Mouse (Mus musculus): ENCODE measurements around the gene Micall1. TPM values are rescaled to one million over a fixed set of nuclear protein-coding genes. Genes with fewer than 3 reads are reported as not detected.

Micall1 gene
- polyA plus RNA-seq, 1 experiment = 23.8 TPM

DNA sequence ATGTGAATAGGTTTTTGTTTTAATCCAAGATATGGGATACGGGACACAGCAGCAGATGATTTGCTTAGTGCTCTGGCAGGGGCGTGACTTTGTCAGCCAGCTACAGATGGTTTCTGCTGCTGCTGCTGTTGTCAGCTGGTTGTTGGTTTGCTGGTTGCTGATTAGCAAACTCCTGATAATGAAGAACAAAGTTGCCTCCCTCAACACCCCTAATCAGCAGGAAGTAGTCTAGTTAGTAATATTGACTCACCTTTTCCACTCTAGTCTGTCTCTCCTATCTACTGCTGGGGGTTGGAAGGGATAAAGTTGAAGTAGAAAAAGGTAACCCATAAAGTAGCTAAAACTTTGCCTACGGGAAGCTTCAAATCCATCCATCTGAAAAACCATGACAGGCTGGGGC, 41.1 kb upstream of the Micall1 start:
- TF ChIP-seq CTCF (IDR thresholded peaks at IDR 0.05; ENCODE audit: extremely low read depth, insufficient read length, insufficient replicate concordance, low read depth, low read length) (no peak), POLR2A (IDR thresholded peaks at IDR 0.05; ENCODE audit: low read depth, low read length) (no peak)
- peaks cover 22% of the 10 kb centered on the region; the same call in 1 of the 2 replicates for H3K4me1 ChIP-seq (ENCODE audit: control insufficient read depth, insufficient read depth, insufficient read length, low read length)
- H3K27ac ChIP-seq (ENCODE audit: insufficient read depth, low read depth, low read length) = peak overlapping the region; percentile 98
- H3K27me3 ChIP-seq (ENCODE audit: control insufficient read depth, insufficient read depth, low read length) = no peaks in the 10 kb centered on the region
- H3K36me3 ChIP-seq (ENCODE audit: control insufficient read depth, insufficient read depth, low read length) = no peaks in the 10 kb centered on the region
- no peak overlapping the region for H3K4me3 ChIP-seq (ENCODE audit: low read depth, low read length)
- 26% methylated on average over 3 of the region's 3 CpGs for WGBS

DNA sequence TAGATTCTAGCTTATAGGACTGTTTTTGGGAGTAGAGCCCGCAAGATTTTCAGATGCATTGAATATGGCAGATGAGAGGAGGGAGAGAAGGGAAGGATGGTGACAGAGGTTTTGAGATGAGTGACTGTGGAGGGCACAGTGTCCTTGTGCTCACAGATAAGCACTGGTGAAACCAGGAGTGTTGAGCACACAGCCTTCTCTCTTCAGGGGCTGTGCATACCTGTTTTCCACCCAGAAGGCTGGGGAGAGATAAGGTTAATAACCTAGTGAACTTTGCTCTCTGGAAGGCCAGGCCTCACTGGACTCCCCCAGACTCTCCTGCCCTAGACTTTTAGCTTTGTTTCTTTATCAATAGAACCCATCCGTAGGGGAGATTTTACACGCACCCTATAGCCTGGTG, 40.3 kb upstream of the Micall1 start:
- peak overlapping the region; percentile 98 for H3K27ac ChIP-seq (ENCODE audit: insufficient read depth, low read depth, low read length)
- WGBS = 42% methylated on average over 3 of the region's 3 CpGs
- H3K36me3 ChIP-seq (ENCODE audit: control insufficient read depth, insufficient read depth, low read length) = no peaks in the 10 kb centered on the region

DNA sequence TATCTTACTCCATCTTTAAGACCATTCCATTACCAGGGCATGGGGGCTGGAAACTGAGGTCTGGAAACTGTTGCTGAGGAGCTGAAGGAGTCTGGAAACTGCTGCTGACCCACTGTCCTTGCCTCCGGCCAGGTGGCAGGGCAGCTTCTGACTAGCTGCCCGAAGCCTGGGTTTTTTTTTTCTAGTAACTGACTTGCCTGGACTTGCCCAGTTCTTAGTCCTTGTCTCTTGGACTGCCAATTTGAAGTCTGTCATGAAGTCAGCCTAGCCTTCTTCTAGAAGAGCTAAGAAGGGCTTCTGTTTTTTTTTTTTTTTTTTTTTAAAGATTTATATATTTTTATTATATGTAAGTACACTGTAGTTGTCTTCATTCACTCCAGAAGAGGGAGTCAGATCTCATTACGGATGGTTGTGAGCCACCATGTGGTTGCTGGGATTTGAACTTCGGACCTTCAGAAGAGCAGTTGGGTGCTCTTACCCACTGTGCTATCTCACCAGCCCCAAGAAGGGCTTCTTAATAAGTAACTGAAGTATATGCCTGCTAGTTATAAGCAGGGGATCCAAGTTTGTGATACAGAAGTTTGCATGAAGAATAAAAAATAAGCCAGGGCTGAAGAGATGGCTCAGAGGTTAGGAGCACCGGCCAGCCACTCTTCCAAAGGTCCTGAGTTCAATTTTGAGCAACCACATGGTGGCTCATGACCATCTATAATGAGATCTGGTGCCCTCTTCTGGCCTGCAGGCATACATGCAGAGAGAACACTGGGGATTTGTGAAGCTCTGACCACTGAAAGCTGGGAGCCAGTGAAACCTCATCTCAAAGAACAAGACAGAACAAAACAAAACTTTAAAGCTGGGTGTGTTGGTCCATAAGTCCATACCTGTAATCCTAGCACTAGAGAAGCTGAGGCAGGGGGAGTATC, 37.3 kb upstream of the Micall1 start:
- no peak overlapping the region for H3K27ac ChIP-seq (ENCODE audit: insufficient read depth, low read depth, low read length)
- H3K36me3 ChIP-seq (ENCODE audit: control insufficient read depth, insufficient read depth, low read length) = peaks cover under 1% of the 10 kb centered on the region; the same call in 1 of the 2 replicates
- TF ChIP-seq CTCF (IDR thresholded peaks at IDR 0.05; ENCODE audit: extremely low read depth, insufficient read length, insufficient replicate concordance, low read depth, low read length) (peak; percentile 75; the same call in 1 of the 2 replicates), POLR2A (IDR thresholded peaks at IDR 0.05; ENCODE audit: low read depth, low read length) (no peak)
- peaks cover 22% of the 10 kb centered on the region; the same call in 1 of the 2 replicates for H3K4me1 ChIP-seq (ENCODE audit: control insufficient read depth, insufficient read depth, insufficient read length, low read length)
- no peaks in the 10 kb centered on the region for H3K27me3 ChIP-seq (ENCODE audit: control insufficient read depth, insufficient read depth, low read length)
- H3K4me3 ChIP-seq (ENCODE audit: low read depth, low read length) = no peak overlapping the region
- 55% methylated on average over 5 of the region's 5 CpGs for WGBS

More for the DNA sequence above, 40.3 kb upstream of the Micall1 start:
- no peak overlapping the region for H3K4me3 ChIP-seq (ENCODE audit: low read depth, low read length)
- peaks cover 22% of the 10 kb centered on the region; the same call in 1 of the 2 replicates for H3K4me1 ChIP-seq (ENCODE audit: control insufficient read depth, insufficient read depth, insufficient read length, low read length)
- H3K27me3 ChIP-seq (ENCODE audit: control insufficient read depth, insufficient read depth, low read length) = no peaks in the 10 kb centered on the region
- TF ChIP-seq CTCF (IDR thresholded peaks at IDR 0.05; ENCODE audit: extremely low read depth, insufficient read length, insufficient replicate concordance, low read depth, low read length) (no peak), POLR2A (IDR thresholded peaks at IDR 0.05; ENCODE audit: low read depth, low read length) (no peak)

DNA sequence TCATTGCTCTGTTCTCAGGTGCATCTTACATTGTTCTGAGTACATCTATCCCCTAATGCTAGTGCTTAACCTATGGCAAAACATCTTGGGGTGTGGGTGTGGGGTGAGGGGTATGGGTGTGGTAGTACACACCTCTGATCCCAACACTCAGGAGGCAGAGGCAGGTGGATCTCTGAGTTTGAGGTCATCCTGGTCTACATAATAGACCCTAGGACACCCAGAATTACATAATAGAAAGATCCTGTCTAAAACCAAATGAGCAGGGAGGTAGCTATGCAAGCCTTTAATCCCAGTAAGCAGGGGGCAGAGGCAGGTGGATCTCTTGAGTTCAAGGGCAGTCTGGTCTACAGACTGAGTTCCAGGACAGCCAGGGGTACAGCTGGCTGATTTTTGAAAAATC, 34.9 kb upstream of the Micall1 start:
- Histone ChIP-seq H3K4me3 (ENCODE audit: low read depth, low read length) (no peak overlapping the region), H3K27me3 (ENCODE audit: control insufficient read depth, insufficient read depth, low read length) (no peaks in the 10 kb centered on the region), H3K36me3 (ENCODE audit: control insufficient read depth, insufficient read depth, low read length) (peaks cover 19% of the 10 kb centered on the region), H3K27ac (ENCODE audit: insufficient read depth, low read depth, low read length) (no peak overlapping the region), H3K4me1 (ENCODE audit: control insufficient read depth, insufficient read depth, insufficient read length, low read length) (peaks cover 10% of the 10 kb centered on the region; the same call in 1 of the 2 replicates)
- TF ChIP-seq POLR2A (IDR thresholded peaks at IDR 0.05; ENCODE audit: low read depth, low read length) (no peak), CTCF (IDR thresholded peaks at IDR 0.05; ENCODE audit: extremely low read depth, insufficient read length, insufficient replicate concordance, low read depth, low read length) (no peak)

DNA sequence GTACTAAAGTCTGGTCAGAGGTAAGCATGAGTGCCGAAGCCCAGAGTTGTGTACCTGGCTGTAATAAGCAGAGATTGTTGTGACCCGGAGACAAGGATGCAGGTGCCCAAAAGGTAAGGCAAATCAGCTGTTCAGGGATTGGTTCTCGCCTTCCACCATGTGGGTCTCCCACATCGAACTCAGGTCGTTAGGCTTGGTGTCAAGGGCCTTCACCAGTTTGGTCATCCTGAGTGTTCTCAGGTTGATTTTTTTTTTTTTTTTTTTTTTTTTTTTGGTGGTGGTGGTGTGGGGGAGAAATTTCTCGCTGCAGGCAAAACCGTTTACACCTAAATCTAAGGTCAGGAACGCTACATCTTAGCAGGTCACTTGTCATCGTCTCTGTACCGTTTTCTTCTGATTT, 34.3 kb upstream of the Micall1 start:
- Histone ChIP-seq H3K4me3 (ENCODE audit: low read depth, low read length) (peak overlapping the region; percentile 93; the same call in 1 of the 2 replicates), H3K36me3 (ENCODE audit: control insufficient read depth, insufficient read depth, low read length) (peaks cover 26% of the 10 kb centered on the region), H3K27ac (ENCODE audit: insufficient read depth, low read depth, low read length) (peak overlapping the region; percentile 60; the same call in 1 of the 2 replicates), H3K4me1 (ENCODE audit: control insufficient read depth, insufficient read depth, insufficient read length, low read length) (peaks cover 7% of the 10 kb centered on the region; the same call in 1 of the 2 replicates), H3K27me3 (ENCODE audit: control insufficient read depth, insufficient read depth, low read length) (no peaks in the 10 kb centered on the region)
- no peak for TF ChIP-seq POLR2A (IDR thresholded peaks at IDR 0.05; ENCODE audit: low read depth, low read length)
- TF ChIP-seq CTCF (IDR thresholded peaks at IDR 0.05; ENCODE audit: extremely low read depth, insufficient read length, insufficient replicate concordance, low read depth, low read length) = no peak
- 29% methylated on average over 10 of the region's 10 CpGs for WGBS

DNA sequence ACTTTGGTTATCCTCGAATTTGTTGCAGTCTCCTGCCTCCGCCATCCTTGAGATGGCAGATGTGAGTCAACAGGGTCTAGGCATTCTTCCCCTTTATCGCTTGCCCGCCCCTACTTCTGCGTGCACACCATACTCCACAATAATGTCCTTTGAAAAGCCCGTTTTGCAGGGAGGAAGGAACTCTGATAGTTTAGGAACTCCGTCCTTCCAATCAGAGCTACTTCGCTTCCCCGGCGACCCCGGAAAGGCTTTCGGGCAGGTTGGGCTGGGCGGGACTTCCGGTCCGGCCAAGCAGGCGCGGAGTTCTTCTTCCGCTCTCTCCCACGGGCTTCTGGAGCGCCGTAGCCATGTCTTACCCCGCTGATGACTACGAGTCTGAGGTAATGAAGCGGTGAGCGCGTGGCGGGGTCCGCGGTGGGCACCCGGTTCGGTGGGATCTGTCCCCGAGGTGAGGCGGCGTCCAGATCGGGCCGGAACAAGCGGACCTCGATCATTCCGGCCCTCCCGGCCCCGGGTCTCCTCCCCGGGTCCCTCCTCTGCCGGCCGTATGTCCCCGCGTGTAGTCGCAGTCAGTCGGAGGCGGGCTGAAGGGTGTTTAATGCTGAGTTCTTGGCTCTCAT, 33.7 kb upstream of the Micall1 start, which contains the start of gene Eif3l:
TSS of gene Eif3l (plus strand) at position 267 of the 620 bp plus-strand sequence.
- no peaks in the 10 kb centered on the region for H3K27me3 ChIP-seq (ENCODE audit: control insufficient read depth, insufficient read depth, low read length)
- under 1% methylated on average over 49 of the region's 49 CpGs for WGBS
- peaks cover 7% of the 10 kb centered on the region; the same call in 1 of the 2 replicates for H3K4me1 ChIP-seq (ENCODE audit: control insufficient read depth, insufficient read depth, insufficient read length, low read length)
- TF ChIP-seq POLR2A (IDR thresholded peaks at IDR 0.05; ENCODE audit: low read depth, low read length) = 0 out of 2 replicates have a peak, but pooled peaks have one; percentile 39
- TF ChIP-seq CTCF (IDR thresholded peaks at IDR 0.05; ENCODE audit: extremely low read depth, insufficient read length, insufficient replicate concordance, low read depth, low read length) = no peak
- H3K36me3 ChIP-seq (ENCODE audit: control insufficient read depth, insufficient read depth, low read length) = peaks cover 32% of the 10 kb centered on the region
- peak within 1 kb of the TSS; percentile 60 for H3K27ac ChIP-seq (ENCODE audit: insufficient read depth, low read depth, low read length)
- H3K4me3 ChIP-seq (ENCODE audit: low read depth, low read length) = peak within 1 kb of the TSS; percentile 93

Data from small intestine, adult 2 months (tissue).